Mouse (Mus musculus): Measurements from ENCODE around the gene Tubg1. TPM values are rescaled to one million over a fixed set of nuclear protein-coding genes. Genes with fewer than 3 reads are reported as not detected.
A peak's percentile ranks its signal among the peaks of the same experiment; 100 is the strongest.
"Not testable (repeated sequence)": the region's sequence is repeated elsewhere in the genome, so short reads cannot be mapped to it uniquely, and the experiment has no call there.

Gene Tubg1
- total RNA-seq, 2 experiments from 2014 or later: 44.9 to 46.6 TPM

DNA sequence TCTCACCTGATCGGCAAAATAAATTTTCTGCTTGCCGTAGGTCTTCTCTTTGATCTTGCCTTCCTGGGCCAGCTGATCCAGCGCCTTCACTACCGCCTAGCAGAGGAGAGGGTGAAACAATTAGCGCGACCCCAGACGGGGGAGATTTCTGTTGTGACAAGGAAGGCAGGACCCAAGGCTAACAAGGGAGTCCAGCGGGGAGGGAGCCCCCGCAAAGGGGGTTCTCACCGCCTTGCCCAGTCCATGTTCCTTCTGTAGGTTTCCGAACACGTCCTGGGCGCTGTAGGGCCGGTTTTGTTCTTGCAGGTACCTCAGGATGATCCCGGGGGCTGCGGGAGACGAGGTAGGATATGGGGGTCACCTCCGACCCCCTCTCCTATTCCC lies 24.8 kb upstream of the Tubg1 start:
- DNase-seq (ENCODE audit: low spot score in 2 of 2): no peak
- intact Hi-C loops (cut with DNase I): loop anchor here (2.0 to 10.0 kb wide), 2 partner anchors 82 to 320 kb away; partner anchors contain the start of gene Aarsd1

DNA sequence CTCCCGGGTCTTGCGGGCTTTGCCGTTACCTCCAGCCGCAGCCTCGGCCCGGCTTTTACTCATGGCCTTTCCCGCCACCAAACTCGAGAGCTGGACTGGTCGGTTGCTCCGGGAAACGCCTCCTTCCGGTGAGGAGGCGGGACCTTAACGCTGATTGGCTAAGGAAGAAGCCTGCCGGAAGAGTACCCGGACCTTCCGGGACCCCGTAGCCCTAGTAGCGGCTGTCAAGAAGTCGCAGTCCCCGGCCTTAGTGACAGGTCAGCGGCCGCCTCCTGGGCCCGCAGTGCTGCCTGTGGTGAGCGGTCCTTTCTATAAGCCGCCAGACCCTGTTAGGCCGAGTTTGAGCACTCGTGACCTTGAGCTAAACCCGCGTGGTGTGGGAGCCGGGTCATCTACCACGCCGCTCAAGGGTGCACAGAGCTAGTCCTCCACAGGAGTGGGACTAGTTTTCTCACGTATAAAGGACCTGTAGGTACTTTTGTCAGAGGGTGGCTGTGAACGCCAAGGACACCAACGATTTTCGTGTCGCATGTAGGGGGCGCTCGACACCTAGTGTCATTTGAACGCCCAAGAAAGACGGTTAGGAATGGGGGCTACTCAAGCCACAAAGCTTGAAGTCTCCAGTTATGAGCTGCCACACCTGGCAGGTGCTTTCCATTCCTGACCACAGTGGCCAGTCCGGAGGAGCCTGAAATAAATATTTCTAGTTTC lies 24.3 kb upstream of the Tubg1 start, which contains the start of gene Psmc3ip:
TSS of gene Psmc3ip (minus strand) at position 123 of the 711 bp plus-strand sequence.
- intact Hi-C loops (cut with DNase I): loop anchor here (2.0 to 10.0 kb wide), 2 partner anchors 81 to 319 kb away; partner anchors contain the start of gene Aarsd1
- peak; percentile 94 to 97 for DNase-seq (ENCODE audit: low spot score in 2 of 2)

DNA sequence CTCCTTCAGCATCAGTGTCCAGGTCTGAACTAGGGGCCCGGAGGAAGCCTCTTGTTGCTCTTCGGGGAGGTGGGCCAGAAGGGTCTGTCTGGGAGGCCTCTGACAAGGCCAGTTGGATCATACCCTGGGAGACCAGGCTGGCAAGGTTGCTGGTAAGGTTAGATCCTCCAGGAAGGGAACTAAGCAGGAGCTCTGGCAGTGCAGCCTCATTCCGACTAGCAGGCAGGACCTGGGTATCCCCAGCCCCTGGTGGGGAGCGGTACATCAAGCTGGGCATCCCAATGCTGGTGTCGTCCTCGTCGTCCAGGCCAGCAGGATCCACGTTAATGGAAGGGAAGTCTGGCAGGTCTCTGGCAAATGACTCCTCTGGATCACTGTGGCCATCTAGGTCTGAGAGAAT lies 21.5 kb upstream of the Tubg1 start:
- intact Hi-C loops (cut with DNase I): loop anchor here (10.0 kb wide), 1 partner anchor 317 kb away; the partner anchor contains the start of gene Aarsd1
- no peak for DNase-seq (ENCODE audit: low spot score in 2 of 2)

DNA sequence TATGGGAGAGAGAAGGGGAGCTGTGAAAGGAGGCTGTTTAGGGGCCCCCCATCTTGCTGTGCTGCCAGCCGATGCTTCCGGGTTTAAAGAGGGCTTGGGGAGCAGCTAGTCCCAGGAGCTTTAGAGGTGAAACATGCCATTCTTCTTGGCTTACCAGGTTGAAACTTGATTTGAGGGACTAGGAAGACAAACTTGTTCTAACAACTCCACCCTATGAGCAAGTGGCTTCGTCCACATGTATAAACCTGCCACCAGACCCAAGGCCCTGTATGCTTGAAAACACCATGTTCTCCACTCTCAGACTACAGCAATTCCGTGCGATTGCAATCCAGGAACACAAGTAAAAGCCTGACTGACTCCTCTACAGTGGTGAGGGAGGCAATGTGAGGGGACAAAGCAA lies 16.7 kb upstream of the Tubg1 start:
- intact Hi-C loops (cut with DNase I): no loop called here
- DNase-seq (ENCODE audit: low spot score in 2 of 2): no peak

DNA sequence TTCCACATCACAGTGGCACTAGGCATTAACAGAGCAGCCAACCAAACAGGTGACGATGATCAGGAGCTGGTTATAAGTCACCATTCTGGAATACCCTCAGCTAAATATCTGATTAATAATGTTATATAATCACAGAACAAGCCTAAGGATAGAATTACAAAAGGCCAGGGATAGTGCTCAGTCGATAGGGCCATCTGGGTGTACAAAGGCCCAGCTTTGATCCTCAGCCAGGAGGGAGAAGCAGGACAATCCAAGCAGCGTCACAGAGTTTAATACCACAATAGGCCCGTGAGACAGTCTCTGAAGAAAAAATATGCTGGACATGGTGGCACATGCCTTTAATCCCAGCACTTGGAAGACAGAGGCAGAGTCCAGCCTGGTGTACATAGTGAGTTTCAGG lies 10.4 kb upstream of the Tubg1 start:
- DNase-seq (ENCODE audit: low spot score in 2 of 2): no peak
- intact Hi-C loops (cut with DNase I): no loop called here

DNA sequence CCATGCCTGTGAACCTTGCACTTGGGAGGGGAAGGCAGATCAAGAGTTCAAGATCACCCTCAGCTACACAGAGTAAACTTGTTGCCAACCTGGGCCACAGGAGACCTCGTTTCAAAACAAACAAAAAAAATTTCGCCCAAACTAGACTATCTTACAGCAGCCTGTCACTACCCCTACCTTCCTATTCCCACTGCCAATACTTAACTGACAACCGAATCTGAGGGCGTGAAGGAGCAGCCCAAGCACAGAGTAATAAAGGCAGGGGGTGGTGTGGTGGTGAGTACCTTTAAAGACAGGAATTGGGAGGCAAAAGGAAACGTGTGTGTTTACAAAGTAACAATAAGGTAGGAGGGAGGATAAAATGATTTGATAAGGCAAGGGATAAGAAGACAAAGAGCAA lies 9.0 kb upstream of the Tubg1 start:
- DNase-seq (ENCODE audit: low spot score in 2 of 2): no peak
- intact Hi-C loops (cut with DNase I): no loop called here

DNA sequence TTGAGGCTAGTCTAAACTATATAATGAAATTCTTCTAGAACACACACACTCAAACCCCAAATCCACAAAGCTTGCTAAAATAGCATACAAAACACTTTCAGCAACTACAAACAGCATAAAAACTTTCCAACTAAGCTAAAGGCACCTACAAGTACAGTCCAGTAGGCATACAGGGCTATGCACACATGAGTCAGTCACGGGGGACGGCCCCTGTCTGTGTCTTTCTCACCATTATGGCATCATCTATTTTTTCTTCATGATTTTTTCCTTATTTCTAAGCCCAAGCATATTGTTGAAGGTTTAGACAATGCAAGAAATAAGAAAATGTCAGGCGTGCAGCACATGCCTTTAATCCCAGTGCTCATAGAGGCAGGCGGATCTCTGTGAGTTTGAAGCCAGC lies 8.6 kb upstream of the Tubg1 start:
- no peak for DNase-seq (ENCODE audit: low spot score in 2 of 2)
- intact Hi-C loops (cut with DNase I): no loop called here

DNA sequence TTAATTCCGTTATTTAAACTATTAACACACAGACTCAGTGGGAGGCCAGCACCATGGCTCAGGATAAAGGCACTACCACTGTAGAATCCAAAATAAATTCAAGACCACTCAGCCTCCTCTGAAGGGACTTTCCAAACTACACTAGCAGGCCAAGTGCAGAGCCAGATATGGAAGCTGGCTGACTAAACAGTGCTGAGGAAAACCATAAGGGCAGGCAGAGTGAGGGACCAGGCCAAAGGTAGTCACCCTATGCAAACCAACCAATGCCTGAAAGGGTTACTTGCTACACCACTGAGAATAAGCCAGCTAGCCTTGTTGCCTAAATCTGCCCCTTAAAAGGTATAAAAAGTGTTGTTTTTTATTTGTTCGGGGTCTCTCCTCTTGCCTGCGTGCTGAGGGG lies 7.6 kb upstream of the Tubg1 start:
- no peak for DNase-seq (ENCODE audit: low spot score in 2 of 2)
- intact Hi-C loops (cut with DNase I): no loop called here

DNA sequence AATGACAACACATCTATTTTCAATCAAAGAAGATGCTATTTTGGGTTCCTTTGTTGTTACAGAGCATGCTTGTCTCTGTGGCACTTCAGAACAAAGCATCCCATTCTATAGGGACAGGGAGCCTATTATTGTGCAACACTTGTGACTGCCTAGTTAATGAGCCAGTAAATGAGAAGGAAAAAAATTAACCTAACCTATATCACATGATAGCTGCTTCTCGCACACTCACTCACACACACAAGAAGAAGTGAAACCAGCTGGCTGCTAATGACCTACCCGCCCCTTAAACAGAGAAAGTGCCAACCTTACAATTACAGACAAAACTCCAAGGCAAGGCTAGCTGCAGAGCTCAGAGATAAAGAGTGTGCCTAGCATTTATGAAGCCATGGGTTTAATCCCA lies 4.2 kb upstream of the Tubg1 start:
- intact Hi-C loops (cut with DNase I): no loop called here
- DNase-seq (ENCODE audit: low spot score in 2 of 2): no peak

DNA sequence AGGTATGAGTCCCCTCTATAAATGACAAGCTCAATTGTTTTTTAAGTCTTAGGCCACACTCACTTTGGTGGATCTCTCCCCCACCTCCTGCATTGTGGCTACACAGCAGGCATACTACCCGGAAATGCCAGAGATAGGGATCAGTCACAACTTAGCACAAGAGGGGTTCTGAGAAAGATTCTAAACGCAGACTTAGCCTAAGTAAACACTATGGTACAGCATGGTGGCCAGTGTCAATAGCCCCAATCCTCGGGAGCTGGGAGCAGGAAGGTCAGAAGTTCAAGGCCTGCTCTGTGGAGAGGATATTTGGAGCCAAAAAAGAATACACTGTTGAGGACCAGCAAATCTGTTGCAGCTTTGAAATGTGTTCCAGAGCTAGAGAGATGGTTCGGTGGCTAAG lies 1.6 kb upstream of the Tubg1 start:
- intact Hi-C loops (cut with DNase I): loop anchor here (2.0 kb wide), 1 partner anchor 31 kb away; the partner anchor contains the start of gene Mlx

DNA sequence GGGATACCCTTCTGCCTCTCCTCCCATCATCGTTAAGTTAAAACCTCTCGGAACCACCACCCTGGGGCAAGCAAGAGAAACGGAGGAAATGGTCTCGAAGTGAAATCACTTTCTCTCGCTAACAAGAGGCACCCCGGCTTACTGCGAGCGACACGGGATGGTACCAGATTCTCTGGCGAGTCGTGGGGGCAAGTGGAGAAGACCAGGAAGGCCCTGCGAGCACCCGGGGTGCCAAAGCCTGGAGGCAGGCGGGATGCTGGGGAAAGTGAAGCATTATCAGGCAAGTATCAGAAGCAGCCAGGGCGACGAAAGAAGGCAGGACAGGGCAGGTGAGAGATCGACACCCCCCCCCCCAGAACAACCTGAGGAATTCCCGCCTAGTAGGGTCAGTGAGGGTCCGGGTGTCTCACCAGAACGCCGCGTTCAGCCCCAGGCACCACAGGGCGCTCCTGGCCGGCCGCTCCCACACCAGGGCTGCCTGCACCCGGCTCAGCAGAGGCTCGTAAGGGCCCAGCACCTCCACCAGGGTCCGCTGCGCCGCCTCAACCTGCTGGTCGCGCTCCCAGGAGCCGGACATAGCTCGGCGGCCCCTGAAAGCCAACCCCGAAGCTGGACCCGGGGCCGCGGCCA lies 492 bp upstream of the Tubg1 start:
- no peak for DNase-seq (ENCODE audit: low spot score in 2 of 2)
- intact Hi-C loops (cut with DNase I): loop anchor here (2.0 kb wide), 1 partner anchor 32 kb away; the partner anchor contains the start of gene Mlx

More for the DNA sequence above, 1.6 kb upstream of the Tubg1 start:
- no peak for DNase-seq (ENCODE audit: low spot score in 2 of 2)

DNA sequence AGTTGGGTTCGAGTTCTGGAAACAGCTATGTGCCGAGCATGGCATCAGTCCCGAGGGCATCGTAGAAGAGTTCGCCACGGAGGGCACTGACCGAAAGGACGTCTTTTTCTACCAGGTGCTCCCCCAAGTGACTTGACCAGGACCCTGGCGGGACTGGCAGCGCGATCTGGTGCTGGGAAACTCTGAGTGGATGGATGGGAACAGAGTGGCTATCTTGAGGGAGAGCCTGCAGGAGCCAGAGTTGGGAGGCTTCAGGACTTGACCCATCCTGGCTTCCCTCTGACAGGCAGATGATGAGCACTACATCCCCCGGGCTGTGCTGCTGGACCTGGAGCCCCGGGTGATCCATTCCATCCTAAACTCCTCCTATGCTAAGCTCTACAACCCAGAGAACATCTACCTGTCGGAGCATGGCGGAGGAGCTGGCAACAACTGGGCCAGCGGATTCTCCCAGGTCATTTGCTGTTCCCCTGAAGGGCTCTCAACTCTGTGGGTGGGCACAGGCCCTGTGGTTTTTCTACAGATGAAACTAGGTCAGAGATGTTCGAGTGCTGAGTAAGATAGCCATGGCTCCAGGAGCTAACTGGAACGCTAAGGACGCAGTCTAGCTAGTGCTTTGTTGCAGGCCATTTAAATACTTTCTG lies 929 bp downstream of the Tubg1 start:
- intact Hi-C loops (cut with DNase I): loop anchor here (2.0 kb wide), 1 partner anchor 50 kb away; the partner anchor contains the start of genes Cntnap1 and Plekhh3
- no peak for DNase-seq (ENCODE audit: low spot score in 2 of 2)

DNA sequence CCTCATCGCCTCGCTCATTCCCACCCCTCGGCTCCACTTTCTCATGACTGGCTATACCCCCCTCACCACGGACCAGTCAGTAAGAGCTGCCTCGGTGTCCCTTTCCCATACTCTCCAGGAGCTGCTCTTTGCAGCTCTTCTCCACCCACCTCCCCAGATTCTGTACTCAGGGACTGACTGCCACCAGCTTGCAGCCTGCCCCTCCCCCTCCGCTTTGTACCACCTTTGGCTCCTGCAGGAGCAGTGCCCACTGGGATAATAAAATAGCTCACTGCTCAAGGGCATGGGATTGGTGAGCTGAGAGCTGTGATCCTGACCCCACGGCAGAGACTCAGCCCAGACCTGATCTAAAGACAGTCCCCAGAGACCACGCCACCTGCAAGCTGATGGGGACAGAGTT lies 4.8 kb downstream of the Tubg1 start:
- DNase-seq (ENCODE audit: low spot score in 2 of 2); intact Hi-C loops (cut with DNase I): not testable (repeated sequence)

DNA sequence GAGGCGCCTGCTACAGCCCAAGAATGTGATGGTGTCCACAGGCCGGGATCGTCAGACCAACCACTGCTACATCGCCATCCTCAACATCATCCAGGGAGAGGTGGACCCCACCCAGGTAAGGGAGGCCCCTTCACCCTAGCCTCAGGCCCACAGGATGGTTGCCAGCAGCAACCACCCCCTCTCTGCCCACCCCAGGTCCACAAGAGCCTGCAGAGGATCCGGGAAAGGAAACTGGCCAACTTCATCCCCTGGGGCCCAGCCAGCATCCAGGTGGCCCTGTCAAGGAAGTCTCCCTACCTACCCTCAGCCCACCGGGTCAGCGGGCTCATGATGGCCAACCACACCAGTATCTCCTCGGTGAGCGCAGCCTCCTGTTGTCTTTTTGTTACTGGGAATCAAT lies 5.3 kb downstream of the Tubg1 start:
- intact Hi-C loops (cut with DNase I): not testable (repeated sequence)

DNA sequence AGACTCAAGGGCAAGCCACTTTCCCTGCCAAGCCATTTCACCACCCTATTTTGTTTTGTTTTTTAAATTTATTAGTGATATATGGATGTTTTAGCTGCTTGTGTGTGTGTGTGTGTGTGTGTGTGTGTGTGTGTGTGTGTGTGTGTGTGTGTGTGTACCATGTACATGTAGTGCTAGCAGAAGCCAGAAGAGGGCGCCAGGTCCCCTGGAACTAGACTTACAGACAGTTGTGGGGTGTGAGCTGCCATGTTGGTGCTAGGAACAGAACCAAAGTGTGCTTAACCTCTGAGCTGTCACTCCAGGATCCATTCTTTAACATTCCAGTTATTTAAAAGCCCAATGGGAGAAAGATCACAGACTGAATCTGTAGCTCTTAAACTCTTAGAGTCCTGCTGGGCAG lies 7.3 kb downstream of the Tubg1 start:
- DNase-seq (ENCODE audit: low spot score in 2 of 2): no peak
- intact Hi-C loops (cut with DNase I): no loop called here

More for the DNA sequence above, 5.3 kb downstream of the Tubg1 start:
- DNase-seq (ENCODE audit: low spot score in 2 of 2): not testable (repeated sequence)

DNA sequence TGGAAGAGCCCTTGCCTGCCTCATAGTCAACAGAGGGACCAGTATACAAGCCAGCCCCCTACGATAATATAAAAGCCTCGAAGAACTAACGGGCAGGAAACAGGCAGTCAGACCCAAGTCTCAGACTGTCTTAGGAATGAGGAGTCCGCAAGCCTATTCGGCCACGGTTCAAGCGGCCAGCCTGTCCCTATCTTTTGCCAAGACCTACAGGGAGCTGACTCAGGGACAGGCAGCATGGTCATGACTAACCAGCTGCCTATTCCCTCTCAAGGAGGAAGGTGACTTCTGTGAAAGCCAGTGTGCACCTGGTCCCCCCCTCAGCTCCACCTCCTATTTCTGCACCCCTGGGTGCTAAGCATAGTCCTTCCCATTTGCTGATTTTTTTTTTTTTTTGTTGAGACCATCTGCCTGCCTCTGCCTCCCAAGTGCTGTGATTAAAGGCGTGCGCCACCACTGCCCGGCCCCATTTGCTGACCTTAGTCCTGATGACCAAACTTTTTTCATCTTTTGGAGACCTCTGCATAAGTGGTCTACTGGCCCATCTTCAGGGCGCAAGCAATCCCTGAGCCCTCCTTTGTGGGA lies 9.3 kb downstream of the Tubg1 start:
- intact Hi-C loops (cut with DNase I): no loop called here
- no peak for DNase-seq (ENCODE audit: low spot score in 2 of 2)

DNA sequence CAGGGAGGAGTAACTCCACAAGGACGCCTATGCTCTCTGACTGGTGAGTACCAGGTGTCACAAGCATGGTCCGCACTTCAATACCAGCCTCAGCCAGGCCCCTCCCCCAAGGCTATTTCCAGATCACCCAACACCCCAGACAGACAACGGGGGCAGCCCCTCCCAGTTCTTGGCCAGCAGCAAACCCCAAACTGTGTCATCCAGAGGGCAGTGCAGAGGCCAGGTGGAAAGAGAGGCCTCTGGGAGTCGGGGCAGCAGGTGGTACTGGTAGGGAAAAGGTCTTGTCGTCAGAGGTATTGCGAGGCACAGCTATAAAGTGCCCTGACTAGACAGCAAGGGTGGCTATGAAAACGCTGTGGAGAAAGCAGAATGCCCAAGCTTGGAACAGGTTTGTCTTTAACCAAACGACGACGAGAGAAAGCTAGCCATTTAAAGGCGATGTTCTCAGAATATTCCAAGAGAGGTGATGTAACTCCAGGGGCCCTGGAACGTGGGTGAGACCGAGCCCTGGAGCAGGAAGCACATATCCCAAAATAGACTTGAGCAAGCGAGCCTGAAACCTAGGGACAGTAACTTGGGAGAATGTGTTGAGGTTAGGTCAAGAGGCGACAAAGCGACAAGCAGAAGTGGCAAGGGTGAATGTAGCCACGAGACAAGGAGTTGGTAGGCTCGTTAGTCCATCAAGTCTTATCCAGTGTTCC lies 10.5 kb downstream of the Tubg1 start:
- intact Hi-C loops (cut with DNase I): no loop called here
- no peak for DNase-seq (ENCODE audit: low spot score in 2 of 2)

DNA sequence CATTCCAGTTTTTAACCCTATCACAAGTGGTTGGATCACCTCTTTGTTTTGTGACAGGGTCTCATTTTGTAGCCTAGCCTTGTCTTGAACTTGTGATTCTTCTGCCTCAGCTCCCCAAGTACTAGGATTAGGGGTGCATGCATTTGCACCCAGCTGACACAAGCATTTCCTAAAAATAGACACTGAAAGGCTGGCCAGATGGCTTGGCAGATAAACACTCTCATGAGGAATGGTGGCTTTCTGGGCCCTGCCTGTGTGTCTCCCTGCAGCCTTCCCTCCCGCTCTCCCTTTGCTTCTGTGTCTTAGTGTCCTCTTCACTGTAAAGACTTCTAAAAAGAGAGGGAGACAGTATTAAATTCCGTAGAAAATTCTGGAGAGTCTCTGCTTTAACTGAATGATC lies 11.4 kb downstream of the Tubg1 start:
- no peak for DNase-seq (ENCODE audit: low spot score in 2 of 2)
- intact Hi-C loops (cut with DNase I): no loop called here

DNA sequence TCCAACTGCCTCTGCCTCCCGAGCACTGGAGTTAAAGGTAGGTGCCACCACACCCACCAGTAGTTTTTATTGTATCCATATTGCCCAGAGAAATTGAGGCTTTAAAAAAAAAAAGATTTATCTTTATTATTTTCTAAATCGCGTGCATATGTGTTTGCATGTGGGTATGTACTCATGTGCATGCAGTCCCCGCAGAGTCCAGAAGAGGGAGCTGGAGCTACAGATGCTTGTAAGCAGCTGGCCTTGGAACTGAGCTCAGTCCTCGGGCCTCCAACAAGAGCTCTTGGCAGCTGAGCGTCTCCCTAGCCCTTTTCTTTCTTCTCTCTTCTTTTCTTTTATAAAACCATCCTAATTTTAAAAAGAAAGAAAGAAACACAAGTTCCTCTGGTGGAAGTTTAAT lies 12.0 kb downstream of the Tubg1 start:
- intact Hi-C loops (cut with DNase I): no loop called here
- no peak for DNase-seq (ENCODE audit: low spot score in 2 of 2)

DNA sequence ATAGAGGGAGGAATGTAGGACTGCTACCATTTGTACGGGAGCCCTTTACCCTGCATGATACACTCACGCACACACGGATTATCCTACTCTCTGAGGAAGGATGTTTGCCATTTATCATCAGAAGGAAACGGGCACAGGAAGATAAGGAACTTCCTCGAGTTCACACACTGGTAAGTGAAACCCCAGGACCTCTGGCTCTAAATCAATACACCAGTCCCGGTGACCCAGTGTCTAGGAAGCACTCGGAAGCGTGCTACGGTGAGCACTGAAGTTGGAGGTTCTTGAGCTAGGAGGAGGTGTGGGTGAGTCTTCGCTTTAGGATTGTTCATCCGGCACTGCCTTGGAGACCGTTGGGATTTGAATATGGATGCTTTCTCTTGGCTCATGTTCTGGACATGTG lies 13.3 kb downstream of the Tubg1 start:
- intact Hi-C loops (cut with DNase I): no loop called here
- no peak for DNase-seq (ENCODE audit: low spot score in 2 of 2)

Measured in left cerebral cortex, postnatal 25 days (tissue).